Mouse (Mus musculus) CD4-positive helper T cell, adult 2 months (primary cell): Measurements from ENCODE around the gene Myh2.

Source experiments
- DNase-seq: peaks from one replicate; pipeline ENCODE4 v3.0.0-alpha.2; 2012; ENCODE audit warnings: low read depth, missing footprints, low spot score

The Myh2 gene

DNA sequence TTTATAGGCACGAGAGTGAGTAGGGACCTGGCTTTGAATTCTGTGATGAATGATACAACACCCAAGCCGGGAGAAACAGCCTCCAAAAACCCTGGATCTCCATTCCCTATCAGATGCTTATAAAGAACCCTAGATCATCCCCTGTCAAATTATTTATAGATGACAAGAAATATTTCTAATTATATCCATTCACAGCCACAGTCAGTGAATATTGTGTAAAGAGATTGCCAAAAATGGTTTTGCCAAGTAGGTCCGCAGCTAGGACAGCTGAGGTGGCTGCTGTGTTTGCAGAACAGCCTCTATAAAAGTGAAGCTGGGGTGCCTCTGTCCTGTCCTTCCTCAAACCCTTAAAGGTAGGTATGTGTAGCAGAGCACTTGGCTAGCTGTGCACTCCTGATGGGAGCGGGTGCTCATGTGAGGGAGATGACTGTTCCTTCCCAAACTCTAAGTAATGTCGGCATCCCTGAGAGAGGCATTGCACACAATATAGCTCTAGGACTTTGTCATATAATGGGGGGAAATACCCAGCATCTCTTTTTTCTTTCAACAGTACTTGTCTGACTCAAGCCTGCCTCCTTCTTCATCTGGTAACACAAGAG is 66.8 kb downstream of the Myh2 start, which contains the start of gene Myh4:
Gene Myh4, plus strand, starts transcription at position 549 of the 599 bp plus-strand sequence.
- DNase-seq, result no peak

DNA sequence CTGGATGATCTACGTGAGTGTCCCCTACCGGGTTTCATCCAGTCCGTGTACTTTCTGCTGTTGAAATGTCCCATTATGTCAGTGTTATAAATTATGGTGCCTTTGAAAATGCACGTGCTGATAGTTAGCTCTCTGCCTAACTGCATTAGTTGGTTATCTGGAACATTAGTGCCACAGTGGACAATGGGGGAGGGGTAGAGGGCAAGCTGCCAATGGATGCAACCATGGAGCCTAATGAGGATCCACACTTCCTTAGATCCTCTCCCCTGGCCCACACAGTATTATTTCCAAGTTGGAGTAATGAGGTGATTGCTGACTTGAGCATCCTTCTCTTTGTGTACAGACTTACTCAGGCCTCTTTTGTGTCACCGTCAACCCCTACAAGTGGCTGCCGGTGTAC is 70.2 kb downstream of the Myh2 start:
- DNase-seq, result no peak
